Mouse (Mus musculus) liver, postnatal 0 days (tissue): Measurements from ENCODE around the gene Extl2. TPM values are rescaled to one million over a fixed set of nuclear protein-coding genes. Genes with fewer than 3 reads are reported as not detected.
A peak's percentile ranks its signal among the peaks of the same experiment; 100 is the strongest.

Experiments
- ATAC-seq: fragments of 200-750 bp; cut with Nextera tagmentation; 2 replicates; pipeline ENCODE4 v1.8.0; 2017; ENCODE audit warnings: mild to moderate bottlenecking, moderate library complexity
- DNase-seq: peaks from one replicate; pipeline ENCODE4 v3.0.0-alpha.2; 2016
- H3K27ac ChIP-seq: fragments of 300-500 bp; sonication (generic); 2 replicates; pipeline ENCODE4 v1.5.1; 2014; ENCODE audit warnings: antibody characterized with exemption, moderate library complexity, mild to moderate bottlenecking, low read depth
- H3K27me3 ChIP-seq: fragments of 300-500 bp; sonication (generic); 2 replicates; pipeline ENCODE4 v1.6.1; 2014; ENCODE audit warnings: low read length, control low read depth, mixed read lengths; ENCODE audit not compliant: insufficient read depth
- H3K36me3 ChIP-seq: fragments of 300-500 bp; sonication (generic); replicated peaks from 2 replicates; pipeline ENCODE4 v1.6.1; 2014; ENCODE audit warnings: mild to moderate bottlenecking, control low read depth, low read length, moderate library complexity, mixed read lengths; ENCODE audit not compliant: insufficient read depth
- H3K4me1 ChIP-seq: fragments of 300-500 bp; sonication (generic); 2 replicates; pipeline ENCODE4 v1.6.1; 2014; ENCODE audit warnings: antibody characterized with exemption, mild to moderate bottlenecking, control low read depth; ENCODE audit not compliant: insufficient read depth
- H3K4me2 ChIP-seq: fragments of 300-500 bp; sonication (generic); 2 replicates; pipeline ENCODE4 v1.6.1; 2014; ENCODE audit warnings: low read depth, mild to moderate bottlenecking, low read length, moderate library complexity, mixed read lengths
- H3K4me3 ChIP-seq: fragments of 300-500 bp; sonication (generic); 2 replicates; pipeline ENCODE4 v1.5.1; 2014; ENCODE audit warnings: low read depth, low read length
- H3K9ac ChIP-seq: fragments of 300-500 bp; sonication (generic); replicated peaks from 2 replicates; pipeline ENCODE4 v1.6.1; 2014; ENCODE audit warnings: mild to moderate bottlenecking, moderate library complexity
- H3K9me3 ChIP-seq: fragments of 300-500 bp; sonication (generic); 2 replicates; pipeline ENCODE4 v1.6.1; 2016; ENCODE audit warnings: mild to moderate bottlenecking, control low read depth, low read length, mixed read lengths
- CTCF ChIP-seq: sonication (generic); IDR thresholded peaks from 2 replicates; pipeline ENCODE4 v1.5.1; 2016; ENCODE audit warnings: antibody characterized with exemption, low read depth
- EP300 ChIP-seq: IDR thresholded peaks from 2 replicates; pipeline ENCODE4 v1.6.1; 2016; ENCODE audit warnings: antibody characterized with exemption, low read depth, mild to moderate bottlenecking
- WGBS: fragments of 180-500 bp; shearing (Covaris S2); extraction: QIAGEN DNeasy Blood & Tissue Kit; methylation state at CpG from one replicate; pipeline ENCODE4 v1.1.7; 2014; ENCODE audit not compliant: insufficient replicate concordance; 5-methylcytosine and 5-hydroxymethylcytosine counted together
- polyA plus RNA-seq: library from polyadenylated mRNA; unstranded; fragments of >200 nt; fragmentation: Nextera tagmentation; extraction: Ambion mirVana; gene quantifications from 2 replicates; pipeline ENCODE4 v1.2.1, GENCODE M21; 2015

Gene Extl2
- polyA plus RNA-seq, 1 experiment from 2014 or later, result 5.8 TPM

DNA sequence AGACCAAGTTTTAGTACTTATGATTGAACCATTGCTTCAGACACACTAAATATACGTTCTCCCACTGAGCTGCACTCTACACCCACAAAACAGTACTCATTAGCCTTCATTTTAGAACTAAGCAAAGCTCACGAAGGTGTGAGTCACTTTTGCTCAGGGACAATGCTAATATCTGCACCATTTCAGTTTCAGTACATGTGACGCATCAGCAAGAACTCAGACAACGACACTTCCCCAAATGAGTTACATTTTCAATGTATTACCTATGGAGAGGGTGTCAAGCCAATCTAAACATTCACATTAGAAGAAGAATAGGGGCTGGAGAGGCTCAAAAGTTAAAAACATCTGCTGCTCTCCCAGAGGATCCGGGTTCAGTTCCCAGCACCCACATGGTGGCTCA, 10.3 kb upstream of the Extl2 start:
- peaks cover 7% of the 10 kb centered on the region for H3K9me3 ChIP-seq
- H3K9ac ChIP-seq, result no peak overlapping the region
- 77% methylated on average over 5 of the region's 5 CpGs for WGBS
- H3K27me3 ChIP-seq, result no peaks in the 10 kb centered on the region
- ATAC-seq, result no peak
- no peak overlapping the region for H3K4me2 ChIP-seq
- TF ChIP-seq EP300 (no peak), CTCF (no peak)
- no peak for DNase-seq
- no peak overlapping the region for H3K4me3 ChIP-seq
- H3K27ac ChIP-seq, result no peak overlapping the region
- H3K4me1 ChIP-seq, result 0 out of 2 replicates have a peak, but pooled peaks cover 5% of the 10 kb centered on the region
- H3K36me3 ChIP-seq, result peaks cover 24% of the 10 kb centered on the region

- peak; percentile 20; the same call in 1 of the 2 replicates for ATAC-seq
- H3K9ac ChIP-seq, result peak overlapping the region; percentile 85
Measured at GRCm38 (mm10) chr3:116006284-116006977, 831 bp upstream of the Extl2 start.

DNA sequence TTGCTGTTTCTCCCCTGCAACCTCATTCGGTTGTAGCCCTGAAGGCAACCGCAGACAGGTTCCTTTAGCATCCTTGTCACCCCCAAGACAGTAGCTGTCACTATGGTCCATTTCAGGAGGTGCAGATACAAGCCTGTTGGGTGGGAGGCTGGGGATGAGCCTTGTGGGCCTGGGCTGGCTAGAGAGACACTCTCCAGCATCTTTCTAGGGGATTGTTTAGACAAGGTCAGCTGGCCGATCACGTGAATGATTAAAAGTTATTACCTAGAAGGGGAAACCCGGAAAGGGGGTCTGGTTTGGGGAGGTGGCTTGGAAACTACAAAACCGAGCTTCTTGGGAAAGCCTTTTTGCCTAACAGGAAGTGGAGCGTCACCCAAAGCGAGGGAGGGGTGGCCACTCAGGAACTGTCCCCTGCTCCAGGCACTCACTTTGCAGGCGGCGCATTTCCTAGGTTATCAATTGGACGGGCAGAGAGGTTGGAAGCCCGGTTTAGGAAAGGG, 729 bp downstream of the Extl2 start:
- peak overlapping the region; percentile 89 for H3K27ac ChIP-seq
- no peaks in the 10 kb centered on the region for H3K27me3 ChIP-seq
- ATAC-seq, result peak; percentile 70
- H3K4me3 ChIP-seq, result peak overlapping the region; percentile 74
- under 1% methylated on average over 12 of the region's 12 CpGs for WGBS
- H3K4me1 ChIP-seq, result peaks cover 12% of the 10 kb centered on the region
- peak; percentile 78 for DNase-seq
- TF ChIP-seq EP300 (no peak), CTCF (no peak)
- no peaks in the 10 kb centered on the region for H3K9me3 ChIP-seq
- peaks cover 4% of the 10 kb centered on the region; the same call in 1 of the 2 replicates for H3K36me3 ChIP-seq
- peak overlapping the region; percentile 85 for H3K9ac ChIP-seq
- peak overlapping the region; percentile 98 for H3K4me2 ChIP-seq

More at GRCm38 (mm10) chr3:116006284-116006977, 831 bp upstream of the Extl2 start:
- Histone ChIP-seq H3K36me3 (peaks cover 8% of the 10 kb centered on the region; the same call in 1 of the 2 replicates), H3K27me3 (no peaks in the 10 kb centered on the region), H3K4me2 (peak overlapping the region; percentile 98), H3K27ac (peak overlapping the region; percentile 89), H3K4me1 (peaks cover 12% of the 10 kb centered on the region), H3K9me3 (no peaks in the 10 kb centered on the region), H3K4me3 (peak overlapping the region; percentile 74)
- TF ChIP-seq CTCF (no peak), EP300 (no peak)
- 5% methylated on average over 12 of the region's 12 CpGs for WGBS
- DNase-seq, result peak; percentile 42

GRCm38 (mm10) chr3:116009622-116010344, 2.5 kb downstream of the Extl2 start:
- Histone ChIP-seq H3K27me3 (no peaks in the 10 kb centered on the region), H3K27ac (no peak overlapping the region), H3K9ac (no peak overlapping the region), H3K4me2 (no peak overlapping the region), H3K9me3 (no peaks in the 10 kb centered on the region), H3K4me3 (no peak overlapping the region), H3K4me1 (peaks cover 12% of the 10 kb centered on the region), H3K36me3 (no peaks in the 10 kb centered on the region; the same call in 1 of the 2 replicates)
- DNase-seq, result no peak
- TF ChIP-seq EP300 (no peak), CTCF (no peak)
- no peak for ATAC-seq
- WGBS, result 82% methylated on average over 17 of the region's 17 CpGs

- Histone ChIP-seq H3K27ac (no peak overlapping the region), H3K9me3 (no peaks in the 10 kb centered on the region), H3K4me3 (no peak overlapping the region), H3K4me1 (no peaks in the 10 kb centered on the region), H3K4me2 (no peak overlapping the region), H3K27me3 (no peaks in the 10 kb centered on the region), H3K9ac (no peak overlapping the region), H3K36me3 (no peaks in the 10 kb centered on the region)
- DNase-seq (no peak), ATAC-seq (no peak)
- WGBS, result 84% methylated on average over 6 of the region's 6 CpGs
- TF ChIP-seq EP300 (no peak), CTCF (no peak)
Measured at GRCm38 (mm10) chr3:116014901-116015300, 7.6 kb downstream of the Extl2 start.

DNA sequence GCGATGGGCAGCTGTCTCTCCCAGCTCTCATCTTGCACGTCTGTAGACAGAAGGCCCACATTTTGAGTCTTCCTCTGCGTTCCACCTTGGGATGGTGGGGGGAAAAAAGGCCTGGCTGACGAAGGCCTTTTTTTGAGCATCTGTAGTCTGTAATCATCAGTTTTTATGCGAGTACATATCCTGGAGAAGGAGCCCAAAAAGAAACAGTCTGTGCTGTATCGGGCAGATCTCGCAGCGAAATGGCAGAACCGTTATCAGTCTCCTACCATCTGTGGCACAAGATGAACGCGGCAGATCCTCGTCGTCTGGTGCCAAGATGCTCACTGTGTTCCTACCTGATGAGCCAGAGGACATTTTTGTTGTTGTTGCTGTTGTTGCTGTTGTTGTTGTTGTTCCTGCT, 8.9 kb downstream of the Extl2 start:
- no peak for ATAC-seq
- DNase-seq, result no peak
- no peak overlapping the region for H3K4me3 ChIP-seq
- WGBS, result 77% methylated on average over 13 of the region's 13 CpGs
- no peak for TF ChIP-seq CTCF
- TF ChIP-seq EP300, result no peak
- no peak overlapping the region for H3K4me2 ChIP-seq
- no peak overlapping the region for H3K9ac ChIP-seq
- H3K4me1 ChIP-seq, result no peaks in the 10 kb centered on the region
- no peaks in the 10 kb centered on the region for H3K36me3 ChIP-seq
- H3K27me3 ChIP-seq, result no peaks in the 10 kb centered on the region
- no peak overlapping the region for H3K27ac ChIP-seq
- no peaks in the 10 kb centered on the region for H3K9me3 ChIP-seq
